Mouse (Mus musculus) heart, postnatal 14 days (tissue): Measurements from ENCODE around the gene Magi1. TPM values are rescaled to one million over a fixed set of nuclear protein-coding genes. Genes with fewer than 3 reads are reported as not detected.

Experiments
- DNase-seq, 2 experiments: peaks; one replicate each; pipeline ENCODE4 v3.0.0; 2021 to 2022
- intact Hi-C: fragments of 180-260 bp; cut with DNase I; formaldehyde crosslinking; loops from one replicate; pipeline ENCODE4 v1.15.1; 2025
- total RNA-seq, 2 experiments: library from RNA; stranded (reverse); gene quantifications; 2 replicates each; pipeline ENCODE4 v1.2.3; 2021

The Magi1 gene
- total RNA-seq, 2 experiments from 2014 or later, result 19.1 to 19.5 TPM

GRCm38 (mm10) chr6:93855806-93856641 is 427.7 kb downstream of the Magi1 start:
- DNase-seq, result peak in 1 of 2 experiments; percentile 17
- intact Hi-C loops, result no loop called here

GRCm38 (mm10) chr6:93848942-93849790 is 434.6 kb downstream of the Magi1 start:
- intact Hi-C loops, result no loop called here
- DNase-seq, result no peak

GRCm38 (mm10) chr6:93845498-93845897 is 438.2 kb downstream of the Magi1 start:
- DNase-seq, result no peak
- intact Hi-C loops, result no loop called here

GRCm38 (mm10) chr6:93845080-93845479 is 438.6 kb downstream of the Magi1 start:
- intact Hi-C loops, result no loop called here
- no peak for DNase-seq

GRCm38 (mm10) chr6:93844576-93844975 is 439.1 kb downstream of the Magi1 start:
- DNase-seq, result peak in 1 of 2 experiments; percentile 16
- intact Hi-C loops, result no loop called here

- DNase-seq, result no peak
- intact Hi-C loops, result no loop called here
Measured at GRCm38 (mm10) chr6:93838398-93838797, 445.3 kb downstream of the Magi1 start.

GRCm38 (mm10) chr6:93836585-93836984 is 447.1 kb downstream of the Magi1 start:
- no peak for DNase-seq
- intact Hi-C loops, result no loop called here

GRCm38 (mm10) chr6:93835211-93835610 is 448.5 kb downstream of the Magi1 start:
- intact Hi-C loops, result no loop called here
- peak in 1 of 2 experiments; percentile 5 for DNase-seq

- intact Hi-C loops, result no loop called here
- DNase-seq, result no peak
Measured at GRCm38 (mm10) chr6:93828262-93828661, 455.5 kb downstream of the Magi1 start.

GRCm38 (mm10) chr6:93826875-93827274 is 456.8 kb downstream of the Magi1 start:
- no peak for DNase-seq
- intact Hi-C loops, result no loop called here

GRCm38 (mm10) chr6:93822221-93822897 is 461.4 kb downstream of the Magi1 start:
- DNase-seq, result no peak
- intact Hi-C loops, result no loop called here

- no peak for DNase-seq
- intact Hi-C loops, result no loop called here
Measured at GRCm38 (mm10) chr6:93821512-93821911, 462.2 kb downstream of the Magi1 start.

- peak; percentile 8 to 11 for DNase-seq
- intact Hi-C loops, result no loop called here
Measured at GRCm38 (mm10) chr6:93819888-93820287, 463.8 kb downstream of the Magi1 start.

GRCm38 (mm10) chr6:93819282-93819681 is 464.4 kb downstream of the Magi1 start:
- intact Hi-C loops, result no loop called here
- no peak for DNase-seq

GRCm38 (mm10) chr6:93818494-93818893 is 465.2 kb downstream of the Magi1 start:
- intact Hi-C loops, result no loop called here
- no peak for DNase-seq

- no peak for DNase-seq
- intact Hi-C loops, result no loop called here
Measured at GRCm38 (mm10) chr6:93805407-93805936, 478.2 kb downstream of the Magi1 start.

- DNase-seq, result peak in 1 of 2 experiments; percentile 24
- intact Hi-C loops, result no loop called here
Measured at GRCm38 (mm10) chr6:93802390-93802789, 481.3 kb downstream of the Magi1 start.

- intact Hi-C loops, result no loop called here
- no peak for DNase-seq
Measured at GRCm38 (mm10) chr6:93800465-93800864, 483.3 kb downstream of the Magi1 start.

- intact Hi-C loops, result no loop called here
Measured at GRCm38 (mm10) chr6:93792309-93793215, 491.2 kb downstream of the Magi1 start.

GRCm38 (mm10) chr6:93789721-93790120 is 494.0 kb downstream of the Magi1 start:
- DNase-seq, result no peak
- intact Hi-C loops, result no loop called here

More at GRCm38 (mm10) chr6:93792309-93793215, 491.2 kb downstream of the Magi1 start:
- DNase-seq, result no peak
